Mouse (Mus musculus) MEL (cell line): ENCODE data around the gene Kat6b.

Source experiments
- CTCF ChIP-seq, 3 experiments: IDR thresholded peaks in 2 of 3; conservative IDR thresholded peaks in 1 of 3; 2 replicates each; pipeline ENCODE4 v1.5.1; 2011 to 2012; ENCODE audit warnings: low read length in 3 of 3, low read depth in 2 of 3, mild to moderate bottlenecking in 2 of 3, improper control_type of control experiment in 1 of 3, inconsistent platforms in 1 of 3, mixed read lengths in 1 of 3, moderate library complexity in 1 of 3; ENCODE audit not compliant: control insufficient read depth in 1 of 3, insufficient read depth in 1 of 3, poor library complexity in 1 of 3, severe bottlenecking in 1 of 3
- KAT2A ChIP-seq: conservative IDR thresholded peaks from 2 replicates; pipeline ENCODE4 v1.6.1; 2012; ENCODE audit warnings: low read depth, low read length, improper control_type of control experiment, inconsistent platforms
- MAFK ChIP-seq: IDR thresholded peaks from 2 replicates; pipeline ENCODE4 v1.6.1; 2011; ENCODE audit warnings: low read depth, mild to moderate bottlenecking, low read length, improper control_type of control experiment, borderline replicate concordance
- MAX ChIP-seq: IDR thresholded peaks from 2 replicates; pipeline ENCODE4 v1.6.1; 2011; ENCODE audit warnings: low read length, improper control_type of control experiment
- MAZ ChIP-seq: IDR thresholded peaks from 2 replicates; pipeline ENCODE4 v1.6.1; 2012; ENCODE audit warnings: low read depth, mild to moderate bottlenecking, inconsistent platforms, low read length, improper control_type of control experiment
- MEF2A ChIP-seq: IDR thresholded peaks from 2 replicates; pipeline ENCODE4 v1.6.1; 2014; ENCODE audit warnings: low read depth, mild to moderate bottlenecking, inconsistent platforms, low read length, improper control_type of control experiment; ENCODE audit not compliant: poor library complexity, insufficient replicate concordance, severe bottlenecking; ENCODE audit errors: extremely low read depth
- NELFE ChIP-seq: IDR thresholded peaks from 2 replicates; pipeline ENCODE4 v1.6.1; 2011; ENCODE audit warnings: low read depth, low read length, improper control_type of control experiment
- POLR2A ChIP-seq, 2 experiments: IDR thresholded peaks; 2 replicates each; pipeline ENCODE4 v1.6.1; 2011 to 2012; ENCODE audit warnings: low read length in 2 of 2, mild to moderate bottlenecking in 2 of 2, control low read depth in 1 of 2, improper control_type of control experiment in 1 of 2, low read depth in 1 of 2, moderate library complexity in 1 of 2; ENCODE audit not compliant: control insufficient read depth in 1 of 2, insufficient read depth in 1 of 2, poor library complexity in 1 of 2
- POLR2AphosphoS2 ChIP-seq: IDR thresholded peaks from 2 replicates; pipeline ENCODE4 v1.6.1; 2011; ENCODE audit warnings: low read length, improper control_type of control experiment
- TAL1 ChIP-seq: IDR thresholded peaks from 2 replicates; pipeline ENCODE4 v1.6.1; 2012; ENCODE audit warnings: mild to moderate bottlenecking, inconsistent platforms, low read length, moderate library complexity, mixed read lengths
- TBP ChIP-seq: IDR thresholded peaks from 2 replicates; pipeline ENCODE4 v1.8.0; 2011; ENCODE audit warnings: low read depth, low read length, improper control_type of control experiment
- USF2 ChIP-seq, 2 experiments: IDR thresholded peaks; 2 replicates each; pipeline ENCODE4 v1.6.1; 2011 to 2012; ENCODE audit warnings: improper control_type of control experiment in 2 of 2, low read length in 2 of 2, borderline replicate concordance in 1 of 2, inconsistent platforms in 1 of 2, low read depth in 1 of 2, mild to moderate bottlenecking in 1 of 2; ENCODE audit not compliant: insufficient read depth in 1 of 2

DNA sequence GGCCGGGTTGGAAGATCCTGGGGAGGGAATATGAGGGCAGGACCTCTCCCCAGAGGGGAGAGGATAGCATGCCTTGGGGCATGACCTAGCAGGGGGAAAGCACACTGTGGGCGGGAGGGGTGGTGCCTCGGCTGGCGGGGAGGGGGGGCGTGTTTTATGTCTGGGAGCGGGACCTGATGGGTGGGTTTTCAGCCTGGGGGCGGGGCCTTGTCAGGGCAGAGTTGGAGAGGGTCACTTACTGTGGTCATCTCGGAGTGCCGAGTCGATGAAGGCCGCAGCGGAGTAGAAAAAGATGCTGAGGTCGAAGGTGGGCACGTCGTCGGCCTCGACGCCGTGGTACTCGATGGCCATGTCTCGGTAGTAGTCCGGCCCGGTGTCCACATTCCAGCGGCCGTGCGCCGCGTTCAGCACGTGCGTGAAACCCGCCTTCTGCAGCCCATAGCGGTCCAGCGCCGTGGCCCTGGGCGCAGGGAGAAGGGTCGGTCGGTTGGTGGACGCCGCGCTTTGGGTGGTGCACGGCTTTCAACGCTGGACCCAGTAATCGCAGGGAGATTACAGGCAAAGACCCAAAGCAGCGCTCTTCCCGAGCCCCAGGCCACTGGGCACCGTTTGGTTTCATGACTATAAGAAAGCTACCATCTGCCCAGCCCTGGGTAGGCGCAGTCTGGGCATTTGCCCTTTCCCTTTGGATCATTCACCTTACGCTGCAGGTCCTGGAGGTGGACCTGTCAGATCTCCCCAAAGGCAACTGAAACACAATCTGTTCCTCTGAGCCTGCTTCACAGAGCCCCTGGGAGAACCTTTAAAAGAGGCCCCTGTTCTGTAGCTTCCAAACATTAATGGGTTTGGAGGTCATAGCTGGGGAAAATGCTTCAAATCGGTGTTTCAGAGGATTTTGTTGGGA lies 205.4 kb downstream of the Kat6b start:
- no peak for TF ChIP-seq MEF2A
- no peak for TF ChIP-seq USF2 (IDR thresholded peaks at IDR 0.05; ENCODE audit: borderline replicate concordance in 1 of 2, insufficient read depth in 1 of 2, low read depth in 1 of 2, low read length in 2 of 2)
- no peak for TF ChIP-seq CTCF (IDR thresholded peaks at IDR 0.05 in 2 of 3, conservative IDR thresholded peaks at IDR 0.05 in 1 of 3; ENCODE audit: control insufficient read depth in 1 of 3, insufficient read depth in 1 of 3, low read depth in 2 of 3, low read length in 3 of 3, poor library complexity in 1 of 3, severe bottlenecking in 1 of 3)
- TF ChIP-seq MAZ: no peak
- no peak for TF ChIP-seq MAFK
- TF ChIP-seq KAT2A: no peak
- no peak for TF ChIP-seq TAL1
- no peak for TF ChIP-seq MAX
- TF ChIP-seq NELFE: no peak
- TF ChIP-seq POLR2AphosphoS2: no peak
- no peak for TF ChIP-seq TBP
- no peak for TF ChIP-seq POLR2A (IDR thresholded peaks at IDR 0.05; ENCODE audit: control insufficient read depth in 1 of 2, insufficient read depth in 1 of 2, low read depth in 1 of 2, low read length in 2 of 2, poor library complexity in 1 of 2)
